Mouse (Mus musculus) CD8-positive naive resting alpha-beta T cell, adult 57 days (primary cell): ENCODE results near the gene Uroc1. TPM values are rescaled to one million over a fixed set of nuclear protein-coding genes. Genes with fewer than 3 reads are reported as not detected.

ENCODE experiments used
- total RNA-seq: library from RNA; stranded (reverse); gene quantifications from one replicate; pipeline ENCODE4 v1.2.4, GENCODE M21; 2023

Uroc1 gene
- total RNA-seq = not detected

GRCm38 (mm10) chr6:90332561-90333425 is at the start of gene Uroc1:
Gene Uroc1, plus strand, starts transcription at chr6:90333284.

DNA sequence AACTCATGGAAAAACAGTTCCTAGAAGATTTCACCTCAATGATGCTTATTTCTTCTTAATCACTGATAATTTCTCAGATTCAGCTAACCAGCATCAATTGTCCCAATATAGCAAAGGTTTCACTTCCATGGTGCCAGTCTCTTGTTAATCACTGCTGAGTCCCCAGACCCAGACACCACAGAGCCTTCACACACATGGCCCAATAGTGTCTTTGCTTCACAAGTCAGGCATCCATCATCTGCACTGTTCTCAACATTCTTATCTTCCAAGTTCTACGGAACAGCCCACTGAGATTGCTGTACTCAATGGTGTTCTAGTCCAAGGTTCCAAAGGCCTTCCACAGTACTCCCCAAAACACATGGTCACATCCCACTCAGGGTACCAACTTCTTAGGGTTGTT is 32.2 kb upstream of the Uroc1 start, which contains the start of gene BC048671:
BC048671 (plus strand) TSS at position 301 of the 400 bp plus-strand sequence.

DNA sequence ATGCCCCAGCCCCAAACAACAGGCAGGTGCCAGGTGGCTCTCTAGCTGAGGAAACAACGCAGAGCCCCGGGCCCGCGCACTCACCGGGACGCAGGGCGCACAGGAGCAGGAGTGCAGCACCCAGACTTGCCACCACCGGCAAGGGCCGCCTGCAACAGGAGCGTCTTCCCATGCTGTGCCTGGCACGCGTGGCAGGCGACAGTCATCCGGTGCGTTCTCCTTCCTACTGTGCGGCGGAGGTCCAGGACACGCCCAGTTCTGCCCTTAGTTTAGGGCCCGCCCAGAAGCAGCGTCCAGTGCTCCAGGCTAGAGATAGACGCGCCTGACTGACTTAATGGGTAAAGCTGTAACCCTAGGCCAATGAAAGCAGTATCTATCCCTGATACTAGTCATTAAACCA is 8.1 kb upstream of the Uroc1 start, which contains the start of gene Chst13:
Chst13 (minus strand) TSS at position 195 of the 400 bp plus-strand sequence.

DNA sequence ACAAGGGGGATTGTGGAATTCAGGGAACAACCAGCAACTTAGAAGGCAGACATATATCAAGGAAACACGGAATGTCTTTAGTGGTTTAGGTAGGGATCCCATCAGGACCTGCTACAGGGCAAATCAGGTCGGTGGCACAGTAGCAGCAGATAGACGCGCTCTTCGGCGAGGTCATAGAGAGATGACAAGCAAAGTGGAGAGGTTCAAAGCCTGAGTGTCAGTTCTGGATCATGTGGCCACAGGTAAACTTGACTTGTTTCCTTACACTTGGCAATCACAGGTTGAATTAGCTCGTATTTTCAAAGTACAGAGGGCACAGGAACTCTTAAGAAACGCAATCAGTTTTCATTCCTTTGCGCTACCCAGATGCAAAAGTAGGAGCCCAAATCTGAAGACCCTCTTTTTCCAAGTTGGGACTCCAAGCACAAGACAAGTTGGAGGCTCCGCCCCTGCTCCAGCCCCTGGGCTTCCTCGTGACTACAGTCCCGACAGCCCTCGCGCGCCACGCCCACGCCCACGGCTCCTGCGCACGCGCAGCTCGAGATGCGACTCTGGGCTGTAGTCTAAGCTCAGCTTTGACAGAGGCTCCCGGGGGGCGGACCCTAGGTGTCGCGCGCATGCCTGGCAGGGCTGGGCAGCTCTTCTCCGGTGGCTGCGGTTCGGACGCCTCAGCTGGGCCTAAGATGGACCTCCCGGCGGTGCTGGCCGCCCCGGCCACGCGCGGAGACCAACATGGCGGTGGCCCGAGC is 36.1 kb downstream of the Uroc1 start, which contains the start of gene Zxdc:
Zxdc (plus strand) TSS at position 517 of the 749 bp plus-strand sequence.

Other genes starting within 250 kb of the Uroc1 start
- not detected for gene Vmn1r50, start 231.9 kb upstream of the Uroc1 start, total RNA-seq
- gene Vmn1r51, start 210.7 kb upstream of the Uroc1 start, total RNA-seq = not detected
- gene Vmn1r52, start 158.5 kb upstream of the Uroc1 start, total RNA-seq = not detected
- gene V1ra8, start 130.5 kb upstream of the Uroc1 start, total RNA-seq = not detected
- not detected for gene Vmn1r53, start 108.8 kb upstream of the Uroc1 start, total RNA-seq
- not detected for gene Vmn1r54, start 87.0 kb upstream of the Uroc1 start, total RNA-seq
- gene BC048671, start 32.1 kb upstream of the Uroc1 start, total RNA-seq = not detected
- not detected for gene Chst13, start 8.1 kb upstream of the Uroc1 start, total RNA-seq
- gene Zxdc, start 36.2 kb downstream of the Uroc1 start, total RNA-seq = 32.3 TPM
- gene Cfap100, start 95.5 kb downstream of the Uroc1 start, total RNA-seq = not detected
- not detected for gene Klf15, start 129.3 kb downstream of the Uroc1 start, total RNA-seq
- not detected for gene Aldh1l1, start 153.1 kb downstream of the Uroc1 start, total RNA-seq